Comparison of ENCODE assay signal across 13 mouse cellular contexts in genomic region chr2:110274160-110274559, GRCm38 (mm10). TPM values are rescaled to one million over a fixed set of nuclear protein-coding genes. Genes with fewer than 3 reads are reported as not detected.
DNase-seq lines count a peak whose midpoint lies in the region; ATAC-seq and TF ChIP-seq lines count a peak whose summit lies in the region.
"Had no signal": no experiment of that assay in that cellular context is flagged by ENCODE, and none has a peak within 500 bp of the region (broad histone marks: within the 10 kb centered on the region; RNA-seq: fewer than 3 reads in every experiment).

No protein-coding gene starts in this region.

- no peak overlapping the region for H3K4me3 ChIP-seq in kidney, postnatal 0 days (replicated peaks; ENCODE audit: low read depth, low read length)
- no peak overlapping the region for H3K4me3 ChIP-seq in embryonic facial prominence, embryonic 15.5 days (replicated peaks)
- no peak overlapping the region for H3K4me3 ChIP-seq in lung, embryonic 14.5 days (ENCODE audit: low read depth, low read length)
- H3K4me3 ChIP-seq in midbrain, embryonic 13.5 days (replicated peaks) = no peak overlapping the region
- H3K4me3 ChIP-seq: liver, embryonic 12.5 days had no signal

- ATAC-seq in kidney, postnatal 0 days (replicated peaks; ENCODE audit: low FRiP score, low read depth) = peak; percentile 66
- peak; percentile 51; the same call in 1 of the 2 replicates for ATAC-seq in embryonic facial prominence, embryonic 15.5 days (ENCODE audit: insufficient number of reproducible peaks, low FRiP score, low TSS enrichment, low read depth)
- peak; percentile 96 for ATAC-seq in lung, embryonic 14.5 days (ENCODE audit: insufficient read depth)
- no peak for ATAC-seq in midbrain, embryonic 13.5 days
- ATAC-seq: liver, embryonic 12.5 days had no signal

- no peaks in the 10 kb centered on the region for H3K4me1 ChIP-seq in kidney, postnatal 0 days (replicated peaks; ENCODE audit: insufficient read depth, low read length)
- peaks cover 8% of the 10 kb centered on the region; the same call in 1 of the 2 replicates for H3K4me1 ChIP-seq in embryonic facial prominence, embryonic 15.5 days
- H3K4me1 ChIP-seq in lung, embryonic 14.5 days (ENCODE audit: insufficient read depth) = no peaks in the 10 kb centered on the region; the same call in 1 of the 2 replicates
- H3K4me1 ChIP-seq in midbrain, embryonic 13.5 days (replicated peaks) = no peaks in the 10 kb centered on the region
- H3K4me1 ChIP-seq: liver, embryonic 12.5 days had no signal

- H3K9ac ChIP-seq in kidney, postnatal 0 days (ENCODE audit: low read depth, low read length) = no peak overlapping the region
- no peak overlapping the region for H3K9ac ChIP-seq in embryonic facial prominence, embryonic 15.5 days
- H3K9ac ChIP-seq in lung, embryonic 14.5 days = no peak overlapping the region
- no peak overlapping the region for H3K9ac ChIP-seq in midbrain, embryonic 13.5 days (replicated peaks)
- H3K9ac ChIP-seq: liver, embryonic 12.5 days had no signal

- no peaks in the 10 kb centered on the region for H3K27me3 ChIP-seq in kidney, postnatal 0 days (ENCODE audit: insufficient read depth, low read length)
- no peaks in the 10 kb centered on the region for H3K27me3 ChIP-seq in embryonic facial prominence, embryonic 15.5 days
- no peaks in the 10 kb centered on the region for H3K27me3 ChIP-seq in lung, embryonic 14.5 days (ENCODE audit: insufficient read depth, low read length)
- H3K27me3 ChIP-seq in midbrain, embryonic 13.5 days = no peaks in the 10 kb centered on the region
- H3K27me3 ChIP-seq: liver, embryonic 12.5 days had no signal

- 63% methylated on average over 2 of the region's 2 CpGs for WGBS in kidney, postnatal 0 days
- WGBS in embryonic facial prominence, embryonic 15.5 days = 40% methylated on average over 2 of the region's 2 CpGs
- 29% methylated on average over 2 of the region's 2 CpGs for WGBS in lung, embryonic 14.5 days
- 93% methylated on average over 2 of the region's 2 CpGs for WGBS in midbrain, embryonic 13.5 days

- H3K27ac ChIP-seq in kidney, postnatal 0 days = no peak overlapping the region
- peak overlapping the region; percentile 18; the same call in 1 of the 2 replicates for H3K27ac ChIP-seq in embryonic facial prominence, embryonic 15.5 days (replicated peaks)
- H3K27ac ChIP-seq in lung, embryonic 14.5 days (ENCODE audit: low read depth) = no peak overlapping the region
- H3K27ac ChIP-seq in midbrain, embryonic 13.5 days = no peak overlapping the region
- H3K27ac ChIP-seq: liver, embryonic 12.5 days had no signal

- peak; percentile 57 for DNase-seq in kidney, postnatal 0 days (ENCODE audit: low spot score)
- DNase-seq in kidney, adult 9 months = no peak
- DNase-seq in gastrocnemius, postnatal 25 days = peak; percentile 41
- DNase-seq in lung, embryonic 14.5 days = peak; percentile 96
- no peak for DNase-seq in adipocyte (ENCODE audit: low spot score)
- no peak for DNase-seq in cerebellum, adult 9-11 months
- DNase-seq: adrenal gland, adult 8-10 months; cerebellum, adult 9-10 months had no signal

- no peak overlapping the region for H3K4me2 ChIP-seq in kidney, postnatal 0 days (ENCODE audit: low read length)
- H3K4me2 ChIP-seq in embryonic facial prominence, embryonic 15.5 days (replicated peaks) = no peak overlapping the region
- no peak overlapping the region for H3K4me2 ChIP-seq in lung, embryonic 14.5 days
- H3K4me2 ChIP-seq in midbrain, embryonic 13.5 days (replicated peaks) = no peak overlapping the region
- H3K4me2 ChIP-seq: liver, embryonic 12.5 days had no signal

- H3K9me3 ChIP-seq in kidney, postnatal 0 days (replicated peaks; ENCODE audit: low read length) = no peaks in the 10 kb centered on the region
- no peaks in the 10 kb centered on the region for H3K9me3 ChIP-seq in embryonic facial prominence, embryonic 15.5 days (replicated peaks)
- H3K9me3 ChIP-seq in lung, embryonic 14.5 days (ENCODE audit: low read depth, low read length) = no peaks in the 10 kb centered on the region
- H3K9me3 ChIP-seq in midbrain, embryonic 13.5 days = no peaks in the 10 kb centered on the region
- H3K9me3 ChIP-seq: liver, embryonic 12.5 days had no signal

- no peak for TF ChIP-seq CTCF in kidney, postnatal 0 days (IDR thresholded peaks at IDR 0.05; ENCODE audit: low read depth)
- TF ChIP-seq CTCF in lung, embryonic 14.5 days (IDR thresholded peaks at IDR 0.05; ENCODE audit: low read depth) = no peak

- H3K36me3 ChIP-seq in kidney, postnatal 0 days (ENCODE audit: insufficient read depth, low read length) = no peaks in the 10 kb centered on the region
- H3K36me3 ChIP-seq in embryonic facial prominence, embryonic 15.5 days = no peaks in the 10 kb centered on the region
- no peaks in the 10 kb centered on the region for H3K36me3 ChIP-seq in lung, embryonic 14.5 days (ENCODE audit: insufficient read depth)
- H3K36me3 ChIP-seq in midbrain, embryonic 13.5 days = no peaks in the 10 kb centered on the region
- H3K36me3 ChIP-seq: liver, embryonic 12.5 days had no signal

RNA-seq across cellular contexts. Expression of gene Bbox1, which starts 40.2 kb away (rescaled TPM):
- polyA plus RNA-seq in kidney, postnatal 0 days (2015; fragmentation: Nextera tagmentation; extraction: Ambion mirVana) = 0.17 and 0.26 TPM in 2 replicates
- polyA plus RNA-seq in embryonic facial prominence, embryonic 15.5 days (2015; fragmentation: Nextera tagmentation; extraction: Ambion mirVana) = 1.6 and 1.8 TPM in 2 replicates
- total RNA-seq in gastrocnemius, postnatal 25 days (2021) = under 1 TPM in 1 of 2 experiments, not detected in 1; 0.16 TPM
- 0.17 and 0.46 TPM in 2 replicates for polyA plus RNA-seq in lung, embryonic 14.5 days (2014; fragmentation: Nextera tagmentation; extraction: Ambion mirVana)
- polyA plus RNA-seq in midbrain, embryonic 13.5 days (2015; fragmentation: Nextera tagmentation; extraction: Ambion mirVana) = 0.06 and 0.07 TPM in 2 replicates
- total RNA-seq: adrenal gland, adult 8-10 months had no signal
- polyA plus RNA-seq: neural tube, embryonic 11.5 days; spleen, adult 2 months had no signal

Comparison
In these comparisons a context has a peak if more than half of its experiments do, and no peak if none do; other contexts are left out.
1. DNase-seq: peak in kidney, postnatal 0 days (single experiment), gastrocnemius, postnatal 25 days (single experiment) and lung, embryonic 14.5 days (single experiment); none in kidney, adult 9 months (single experiment), adipocyte (single experiment) and cerebellum, adult 9-11 months (single experiment).